Mouse (Mus musculus): ENCODE measurements around the gene Gxylt1. TPM values are rescaled to one million over a fixed set of nuclear protein-coding genes. Genes with fewer than 3 reads are reported as not detected.

Gene Gxylt1
- 10 to 100 TPM; 31.4 to 35.3 TPM for total RNA-seq (2023)

GRCm38 (mm10) chr15:93274679-93275583, at the start of gene Gxylt1:
TSS of gene Gxylt1 (minus strand) at chr15:93275179.

Other genes starting within 250 kb of the Gxylt1 start
- gene Yaf2, start 61.8 kb upstream of the Gxylt1 start, total RNA-seq (2023) = 1 to 10 TPM; 6.9 to 7.0 TPM
- 10 to 100 TPM; 57.1 to 67.5 TPM for gene Zcrb1, start 123.2 kb upstream of the Gxylt1 start, total RNA-seq (2023)
- gene Pphln1, start 123.2 kb upstream of the Gxylt1 start, total RNA-seq (2023) = 10 to 100 TPM; 46.6 to 48.9 TPM

Data from monocyte, adult 59 days (primary cell).